Mouse (Mus musculus) stomach, postnatal 0 days (tissue): ENCODE data around the gene Gsto2. TPM values are rescaled to one million over a fixed set of nuclear protein-coding genes. Genes with fewer than 3 reads are reported as not detected.
"Not testable (repeated sequence)": the region's sequence is repeated elsewhere in the genome, so short reads cannot be mapped to it uniquely, and the experiment has no call there.

ENCODE experiments used
- ATAC-seq: fragments of 200-750 bp; cut with Nextera tagmentation; 2 replicates; pipeline ENCODE4 v1.8.0; 2017; ENCODE audit not compliant: low FRiP score, low TSS enrichment
- DNase-seq: peaks from one replicate; pipeline ENCODE4 v3.0.0-alpha.2; 2016; ENCODE audit warnings: low spot score
- H3K27ac ChIP-seq: fragments of 300-500 bp; sonication (generic); replicated peaks from 2 replicates; pipeline ENCODE4 v1.5.1; 2014; ENCODE audit warnings: mild to moderate bottlenecking, control low read depth
- H3K27me3 ChIP-seq: fragments of 300-500 bp; sonication (generic); 2 replicates; pipeline ENCODE4 v1.6.1; 2014; ENCODE audit warnings: low read length; ENCODE audit not compliant: control insufficient read depth, insufficient read depth
- H3K36me3 ChIP-seq: fragments of 300-500 bp; sonication (generic); 2 replicates; pipeline ENCODE4 v1.6.1; 2014; ENCODE audit warnings: low read length, mixed read lengths; ENCODE audit not compliant: control insufficient read depth, insufficient read depth
- H3K4me1 ChIP-seq: fragments of 300-500 bp; sonication (generic); replicated peaks from 2 replicates; pipeline ENCODE4 v1.6.1; 2014; ENCODE audit warnings: antibody characterized with exemption; ENCODE audit not compliant: control insufficient read depth, insufficient read depth
- H3K4me2 ChIP-seq: fragments of 300-500 bp; sonication (generic); replicated peaks from 2 replicates; pipeline ENCODE4 v1.6.1; 2014; ENCODE audit warnings: low read depth, mild to moderate bottlenecking, control low read depth, moderate library complexity
- H3K4me3 ChIP-seq: fragments of 300-500 bp; sonication (generic); 2 replicates; pipeline ENCODE4 v1.5.1; 2014; ENCODE audit warnings: low read depth, low read length, control low read depth
- H3K9ac ChIP-seq: fragments of 300-500 bp; sonication (generic); 2 replicates; pipeline ENCODE4 v1.6.1; 2014; ENCODE audit warnings: mild to moderate bottlenecking, low read length, control low read depth, mixed read lengths
- H3K9me3 ChIP-seq: fragments of 300-500 bp; sonication (generic); 2 replicates; pipeline ENCODE4 v1.6.1; 2016; ENCODE audit warnings: low read length; ENCODE audit not compliant: control insufficient read depth
- CTCF ChIP-seq: IDR thresholded peaks from 2 replicates; pipeline ENCODE4 v1.5.1; 2016; ENCODE audit warnings: antibody characterized with exemption, low read depth, mild to moderate bottlenecking, moderate library complexity
- EP300 ChIP-seq: optimal IDR thresholded peaks from 2 replicates; pipeline ENCODE3; 2016; ENCODE audit warnings: antibody characterized with exemption
- WGBS: fragments of 180-500 bp; shearing (Covaris S2); extraction: QIAGEN DNeasy Blood & Tissue Kit; methylation state at CpG from one replicate; pipeline ENCODE4 v1.1.7; 2014; 5-methylcytosine and 5-hydroxymethylcytosine counted together
- polyA plus RNA-seq: library from polyadenylated mRNA; unstranded; fragments of >200 nt; fragmentation: Nextera tagmentation; extraction: Ambion mirVana; gene quantifications from 2 replicates; pipeline ENCODE4 v1.2.1, GENCODE M21; 2015

Gsto2 gene
- polyA plus RNA-seq, 1 experiment from 2014 or later: 3.5 TPM

DNA sequence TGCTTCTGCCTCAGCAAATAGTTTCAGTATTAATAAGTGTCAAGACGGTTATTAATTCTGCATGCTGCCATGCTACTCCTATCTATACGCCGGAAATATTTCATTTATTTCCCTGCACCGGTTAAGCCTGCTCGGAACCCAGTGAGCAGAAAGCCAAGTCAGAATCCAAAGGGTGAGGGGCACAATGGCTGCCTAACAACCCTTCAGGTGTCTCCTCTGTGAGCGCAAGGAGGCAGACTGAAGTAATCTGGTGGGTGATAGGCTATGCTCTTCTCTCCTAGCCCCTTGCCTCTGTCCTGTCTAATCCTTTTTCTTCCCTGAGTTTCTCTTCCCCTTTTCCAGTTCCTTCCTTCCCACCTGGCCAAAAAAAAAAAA is 27.8 kb upstream of the Gsto2 start:
- ATAC-seq (no peak), DNase-seq (no peak)
- H3K9me3 ChIP-seq: no peaks in the 10 kb centered on the region
- no peaks in the 10 kb centered on the region for H3K27me3 ChIP-seq
- H3K9ac ChIP-seq: peak overlapping the region; percentile 48; the same call in 1 of the 2 replicates
- H3K27ac ChIP-seq: no peak overlapping the region
- TF ChIP-seq EP300 (no peak), CTCF (no peak)
- H3K36me3 ChIP-seq: no peaks in the 10 kb centered on the region
- H3K4me2 ChIP-seq: peak overlapping the region; percentile 77
- under 1% methylated on average over 6 of the region's 6 CpGs for WGBS
- H3K4me1 ChIP-seq: no peaks in the 10 kb centered on the region
- peak overlapping the region; percentile 47 for H3K4me3 ChIP-seq

DNA sequence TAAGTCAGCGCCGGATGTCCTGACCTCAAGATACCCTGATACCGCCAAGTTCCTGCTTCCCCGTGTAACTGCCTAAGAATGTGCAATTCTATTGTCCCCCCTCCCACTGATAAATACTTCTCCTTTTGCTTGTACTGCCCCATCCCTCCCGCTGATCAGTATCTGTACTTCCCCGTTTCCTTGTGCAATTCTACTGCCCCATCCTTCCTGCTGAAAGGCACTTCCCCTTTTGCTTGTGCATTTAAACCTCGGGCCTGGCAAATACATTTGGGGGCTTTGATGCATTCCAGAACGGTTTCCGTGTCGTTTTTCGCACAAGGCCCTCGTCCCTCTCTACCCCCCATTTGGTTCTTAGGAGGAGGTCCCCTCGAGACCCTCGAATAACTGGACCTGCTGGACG is 24.1 kb upstream of the Gsto2 start:
- not testable (repeated sequence) for H3K4me1 ChIP-seq, H3K36me3 ChIP-seq, DNase-seq, H3K9ac ChIP-seq, H3K27me3 ChIP-seq, H3K4me2 ChIP-seq, ATAC-seq, H3K9me3 ChIP-seq, H3K4me3 ChIP-seq, H3K27ac ChIP-seq
- WGBS: 82% methylated on average over 15 of the region's 15 CpGs

DNA sequence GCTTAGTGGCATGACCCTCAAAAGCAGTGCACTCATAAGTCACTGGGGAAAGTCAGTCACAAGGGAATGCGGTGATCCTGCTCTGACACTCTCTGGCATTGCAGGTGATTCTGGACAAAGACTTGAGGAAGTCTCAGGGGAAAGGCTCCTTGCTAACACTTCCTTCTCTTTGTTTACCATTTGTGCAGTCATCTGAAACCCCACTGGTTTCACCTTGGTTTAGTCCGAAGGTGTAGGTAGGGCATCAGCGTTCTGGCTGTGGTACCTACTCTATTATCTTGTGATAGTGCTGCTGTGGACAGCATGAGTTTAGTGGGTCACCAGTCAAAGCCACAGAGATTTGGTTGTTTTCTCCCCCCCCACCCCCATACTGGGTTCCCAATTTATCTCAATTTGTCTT is 15.6 kb upstream of the Gsto2 start:
- Histone ChIP-seq H3K27ac (0 out of 2 replicates have a peak overlapping the region, but pooled peaks have one; percentile 4), H3K9ac (no peak overlapping the region), H3K27me3 (no peaks in the 10 kb centered on the region), H3K4me2 (no peak overlapping the region), H3K9me3 (no peaks in the 10 kb centered on the region), H3K4me3 (no peak overlapping the region), H3K4me1 (no peaks in the 10 kb centered on the region), H3K36me3 (no peaks in the 10 kb centered on the region)
- ATAC-seq (peak; percentile 57), DNase-seq (no peak)
- WGBS: 68% methylated on average over 3 of the region's 3 CpGs
- TF ChIP-seq EP300 (no peak), CTCF (no peak)

DNA sequence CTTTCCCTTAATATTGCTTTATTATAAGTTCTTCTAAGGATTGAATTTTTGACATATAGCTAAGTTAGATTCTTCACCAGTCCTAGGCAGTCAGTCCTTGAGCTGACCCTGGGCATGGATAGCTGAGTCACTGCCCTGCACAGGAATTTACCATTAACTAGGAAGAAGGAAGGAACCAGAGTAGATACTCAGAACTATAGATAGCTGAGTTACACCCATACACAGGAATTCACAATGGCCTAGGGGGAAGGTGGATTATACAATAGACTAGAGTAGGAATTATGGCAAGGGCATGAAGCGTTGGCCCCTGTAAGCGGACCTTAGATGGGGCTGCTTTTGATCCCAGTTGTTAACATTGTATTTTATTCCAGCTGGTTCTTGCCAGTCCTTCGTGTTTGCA is 13.2 kb upstream of the Gsto2 start:
- H3K27ac ChIP-seq: peak overlapping the region; percentile 53; the same call in 1 of the 2 replicates
- not testable (repeated sequence) for H3K36me3 ChIP-seq, H3K9me3 ChIP-seq, H3K4me1 ChIP-seq, H3K27me3 ChIP-seq, H3K4me3 ChIP-seq, DNase-seq, H3K4me2 ChIP-seq, H3K9ac ChIP-seq, ATAC-seq
- WGBS: 63% methylated on average over 3 of the region's 3 CpGs

DNA sequence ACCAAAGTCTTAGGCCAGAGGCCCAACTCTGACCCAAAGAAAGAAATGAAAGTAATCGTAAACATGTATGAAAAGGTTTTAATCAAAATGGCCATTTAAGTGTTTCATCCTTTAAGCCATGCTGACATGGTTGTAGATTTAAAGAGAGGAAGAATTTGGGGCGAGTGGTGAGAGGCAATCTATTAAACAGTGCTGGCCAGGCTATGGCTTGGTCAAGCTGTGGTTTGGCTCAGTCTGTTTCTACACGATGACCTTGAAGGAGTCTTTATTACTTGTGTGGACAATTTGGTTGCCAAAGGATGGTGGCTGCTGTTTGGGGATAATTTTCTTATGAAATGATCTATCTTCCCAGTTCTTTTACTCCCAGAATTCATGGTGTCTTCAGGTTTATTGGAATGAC is 12.3 kb upstream of the Gsto2 start:
- no peak for TF ChIP-seq CTCF
- TF ChIP-seq EP300: no peak
- ATAC-seq (no peak), DNase-seq (no peak)
- Histone ChIP-seq H3K4me1 (no peaks in the 10 kb centered on the region), H3K9ac (no peak overlapping the region), H3K4me3 (no peak overlapping the region), H3K4me2 (no peak overlapping the region), H3K27me3 (no peaks in the 10 kb centered on the region), H3K9me3 (no peaks in the 10 kb centered on the region), H3K36me3 (no peaks in the 10 kb centered on the region; the same call in 1 of the 2 replicates), H3K27ac (no peak overlapping the region)
- WGBS: 75% methylated on average over 3 of the region's 3 CpGs

DNA sequence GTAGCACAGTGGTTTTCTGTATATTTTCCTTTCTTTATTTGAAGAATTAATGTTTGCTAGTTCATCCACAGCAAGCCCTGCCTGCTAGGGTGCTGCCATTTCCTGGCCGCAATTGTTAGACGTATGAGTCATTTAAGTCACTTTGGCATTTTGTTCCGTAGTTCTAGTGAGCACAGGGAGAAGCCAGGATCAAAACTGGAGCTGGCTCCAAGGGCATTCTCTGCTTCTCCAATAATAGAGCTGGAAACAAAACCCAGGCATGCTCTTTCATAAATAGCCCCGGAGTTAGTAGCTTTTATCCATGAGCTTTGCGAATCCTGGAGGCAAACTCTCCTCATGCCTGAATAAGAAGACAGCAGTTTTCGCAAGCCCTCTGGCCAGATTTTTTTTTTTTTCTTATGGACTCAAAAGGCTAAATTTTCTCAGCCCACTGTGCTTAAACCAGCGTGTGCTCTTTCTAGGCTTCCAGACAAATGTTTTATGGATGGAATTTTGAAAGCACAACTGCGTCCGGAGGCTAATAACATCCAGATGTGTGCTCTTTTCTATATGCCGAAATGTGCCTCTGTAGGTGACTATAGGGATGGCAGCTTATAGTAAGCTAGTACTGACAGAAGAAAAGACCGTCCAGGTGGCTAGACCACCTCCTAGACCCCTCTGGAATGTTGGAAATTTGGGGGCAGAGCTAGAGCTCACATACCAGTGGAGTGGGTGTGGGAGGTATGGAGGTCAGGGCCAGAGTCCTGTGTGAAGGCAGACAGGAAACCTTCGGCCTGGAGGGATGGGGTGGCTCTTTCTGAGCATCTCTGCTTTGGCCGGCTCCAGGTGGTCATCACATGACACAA is 11.2 kb upstream of the Gsto2 start:
- TF ChIP-seq EP300 (no peak), CTCF (peak; percentile 43)
- ATAC-seq: peak; percentile 33
- DNase-seq: peak; percentile 52
- H3K27me3 ChIP-seq: no peaks in the 10 kb centered on the region
- H3K36me3 ChIP-seq: peaks cover under 1% of the 10 kb centered on the region; the same call in 1 of the 2 replicates
- peak overlapping the region; percentile 73 for H3K4me3 ChIP-seq
- H3K9me3 ChIP-seq: no peaks in the 10 kb centered on the region
- H3K4me2 ChIP-seq: peak overlapping the region; percentile 92
- peak overlapping the region; percentile 95 for H3K27ac ChIP-seq
- no peaks in the 10 kb centered on the region; the same call in 1 of the 2 replicates for H3K4me1 ChIP-seq
- peak overlapping the region; percentile 91 for H3K9ac ChIP-seq
- 6% methylated on average over 13 of the region's 13 CpGs for WGBS
